Mouse (Mus musculus) neutrophil, adult 59 days (primary cell): ENCODE data around the gene Smim11. TPM values are rescaled to one million over a fixed set of nuclear protein-coding genes. Genes with fewer than 3 reads are reported as not detected.

Source experiments
- total RNA-seq, 2 experiments: library from RNA; stranded (reverse); gene quantifications; 1 replicate in 1 of 2; 2 replicates in 1 of 2; pipeline ENCODE4 v1.2.4; 2023

The Smim11 gene
- 10 to 100 TPM; 18.8 to 23.4 TPM for total RNA-seq

GRCm38 (mm10) chr16:92300649-92301411 is at the start of gene Smim11:
TSS of gene Smim11 (plus strand) at chr16:92301286.

GRCm38 (mm10) chr16:92292101-92292500 is 9.0 kb upstream of the Smim11 start, which contains the start of gene Kcne2:
TSS of gene Kcne2 (plus strand) at chr16:92292389.

GRCm38 (mm10) chr16:92321341-92321740 is 20.3 kb downstream of the Smim11 start, which contains the start of gene Fam243:
TSS of gene Fam243 (minus strand) at chr16:92321441.

GRCm38 (mm10) chr16:92359229-92359628 is 58.1 kb downstream of the Smim11 start, which contains the start of gene Kcne1:
TSS of gene Kcne1 (minus strand) at chr16:92359468.

Other genes with a start within 250 kb of the Smim11 start
- 1 to 10 TPM; 2.7 to 4.4 TPM for gene Mrps6, start 243.0 kb upstream of the Smim11 start, total RNA-seq
- gene Gm49711, start 243.0 kb upstream of the Smim11 start, total RNA-seq: not detected
- gene Slc5a3, start 243.0 kb upstream of the Smim11 start, total RNA-seq: 1 to 10 TPM in 1 of 2 experiments, under 1 TPM in 1; 0.75 to 1.6 TPM
- gene Kcne2, start 8.9 kb upstream of the Smim11 start, total RNA-seq: not detected
- gene Fam243, start 20.2 kb downstream of the Smim11 start, total RNA-seq: not detected
- gene Kcne1, start 58.2 kb downstream of the Smim11 start, total RNA-seq: not detected
- gene Rcan1, start 169.6 kb downstream of the Smim11 start, total RNA-seq: 1 to 10 TPM; 6.8 to 6.9 TPM
- not detected for gene Clic6, start 184.4 kb downstream of the Smim11 start, total RNA-seq